Mouse (Mus musculus) liver, adult 2 months (tissue): ENCODE results near the gene Scel.

Experiments
- CTCF ChIP-seq: fragments of 200-500 bp; IDR thresholded peaks from 2 replicates; pipeline ENCODE4 v1.5.1; 2011; ENCODE audit warnings: low read depth, low read length, control low read depth
- POLR2A ChIP-seq: fragments of 200-500 bp; IDR thresholded peaks from 2 replicates; pipeline ENCODE4 v1.6.1; 2011; ENCODE audit warnings: low read length, control low read depth; ENCODE audit not compliant: insufficient read depth; ENCODE audit errors: extremely low read depth

GRCm38 (mm10) chr14:103629639-103630364 is 116.7 kb downstream of the Scel start:
- TF ChIP-seq CTCF (no peak), POLR2A (no peak)
